Mouse (Mus musculus) skeletal muscle tissue, adult 2 months (tissue): ENCODE results near the gene Cntf.
"Not testable (repeated sequence)": the region's sequence is repeated elsewhere in the genome, so short reads cannot be mapped to it uniquely, and the experiment has no call there.

Experiments
- DNase-seq: peaks from one replicate; pipeline ENCODE4 v3.0.0-alpha.2; 2012; ENCODE audit warnings: low read depth, low spot score

The Cntf gene

DNA sequence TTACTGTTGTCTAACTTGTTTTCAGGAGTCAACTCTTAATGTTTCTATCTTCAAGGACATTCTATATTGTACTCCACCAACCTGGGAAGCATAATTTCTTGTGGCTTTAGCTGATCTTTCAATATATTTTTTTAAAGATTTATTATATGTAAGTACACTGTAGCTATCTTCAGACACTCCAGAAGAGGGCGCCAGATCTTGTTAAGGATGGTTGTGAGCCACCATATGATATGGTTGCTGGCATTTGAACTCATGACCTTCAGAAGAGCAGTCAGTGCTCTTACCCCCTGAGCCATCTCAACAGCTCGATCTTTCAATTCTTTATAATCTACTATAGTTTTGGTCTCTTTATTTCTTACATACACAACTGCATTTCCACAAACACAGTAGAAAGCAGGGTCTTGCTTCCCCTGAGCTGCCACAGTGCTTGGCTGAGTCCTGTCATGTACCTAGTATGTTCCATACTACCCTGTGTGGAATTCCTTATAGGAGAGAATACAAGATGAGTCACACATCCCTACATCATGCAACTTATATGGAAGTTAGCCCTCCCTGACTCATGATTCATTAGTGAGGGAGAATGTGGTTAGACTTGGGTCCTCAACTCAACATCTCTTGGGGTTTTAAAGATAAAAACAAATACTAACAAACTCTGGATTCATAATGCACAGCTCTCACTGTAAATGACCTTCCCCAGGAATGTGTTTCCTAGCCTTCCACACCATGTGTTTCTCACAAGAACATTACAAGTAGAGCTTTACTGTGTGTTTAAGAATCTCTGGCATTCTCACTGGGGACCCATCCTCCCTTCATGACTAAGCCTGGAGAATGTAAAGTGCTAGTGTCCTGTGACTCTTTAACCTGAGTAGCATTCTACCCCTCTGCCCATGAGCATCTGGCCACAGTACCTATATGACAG is 3.0 kb downstream of the Cntf start:
- no peak for DNase-seq

DNA sequence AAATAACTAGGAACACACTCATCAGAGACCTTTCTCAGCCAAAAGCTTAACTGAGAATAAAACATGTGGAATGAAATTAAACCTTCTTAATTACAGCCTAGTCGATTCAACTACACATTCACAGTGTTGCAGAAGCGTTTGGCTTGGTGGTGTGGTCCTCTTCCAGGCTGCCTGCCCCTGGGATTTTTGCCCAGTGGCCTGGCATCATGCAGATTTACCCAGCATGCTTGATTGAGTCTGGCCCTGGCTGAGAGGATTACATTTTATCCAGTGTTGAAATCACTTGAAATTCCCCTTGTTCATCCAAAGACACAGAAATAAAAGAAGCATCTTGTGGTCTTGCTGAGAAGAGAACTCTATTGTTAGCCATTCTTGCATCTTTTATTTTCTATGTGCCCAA is 5.8 kb downstream of the Cntf start:
- peak; percentile 13 for DNase-seq

DNA sequence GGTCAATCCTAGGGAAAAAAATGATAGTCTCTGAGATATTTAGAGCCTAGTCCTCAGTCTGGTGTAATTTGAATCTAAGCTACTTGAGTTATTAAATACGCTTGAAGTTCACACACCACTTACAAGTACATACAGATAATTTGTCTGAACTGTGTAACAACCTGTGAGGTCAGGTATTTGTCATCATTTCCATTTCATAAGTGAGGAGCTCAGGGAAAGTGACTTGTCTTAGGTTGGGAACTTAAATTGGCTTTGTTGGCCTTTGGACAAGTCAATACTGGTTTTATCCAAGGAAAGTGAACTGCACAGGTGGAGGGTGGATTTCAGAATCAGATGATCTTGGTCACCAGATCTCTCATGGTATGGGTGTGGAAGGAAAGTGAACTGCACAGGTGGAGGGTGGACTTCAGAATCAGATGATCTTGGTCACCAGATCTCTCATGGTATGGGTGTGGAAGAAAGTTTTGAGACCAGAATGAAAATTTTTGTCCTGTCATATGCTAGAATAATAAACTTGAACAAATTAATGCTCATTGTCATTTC is 6.4 kb downstream of the Cntf start:
- no peak for DNase-seq

DNA sequence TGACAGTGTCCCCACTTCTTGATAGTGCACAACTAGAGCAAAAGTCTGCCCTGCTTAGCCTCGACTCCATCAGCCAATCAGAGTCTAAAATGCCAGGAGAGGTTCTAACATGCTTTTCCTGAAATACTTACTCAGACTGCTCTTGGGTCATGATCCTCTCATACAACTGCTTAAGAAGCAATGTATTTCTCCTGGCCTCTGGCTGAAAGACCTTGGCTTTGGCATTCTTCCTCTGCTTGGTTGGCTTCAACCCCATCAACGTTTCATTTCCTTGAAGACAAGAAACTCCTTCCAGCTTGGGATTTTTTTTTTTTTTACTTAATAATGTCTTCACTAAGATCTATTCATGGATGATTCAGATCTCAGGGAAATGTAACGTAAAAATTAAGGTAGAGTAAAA is 9.1 kb downstream of the Cntf start:
- no peak for DNase-seq

DNA sequence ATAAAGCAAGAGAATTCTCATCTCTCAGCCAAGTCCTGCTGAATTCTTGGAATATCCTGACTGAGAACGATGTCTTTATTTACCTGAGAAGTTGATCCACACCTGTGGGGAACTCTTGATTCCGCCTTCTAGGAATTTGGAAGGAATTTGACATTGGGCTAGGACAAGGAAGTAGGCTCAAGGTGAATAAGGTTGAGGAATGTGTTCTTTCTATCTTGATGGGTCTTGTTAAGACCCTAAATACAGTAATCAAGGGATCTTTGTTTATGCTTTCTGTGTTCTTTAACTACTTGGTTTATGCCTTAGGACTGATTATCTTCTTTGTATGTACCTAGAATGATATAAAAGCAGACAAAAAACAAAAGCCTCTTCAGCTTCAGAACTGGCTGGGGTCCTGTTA is 33.5 kb downstream of the Cntf start:
- no peak for DNase-seq

DNA sequence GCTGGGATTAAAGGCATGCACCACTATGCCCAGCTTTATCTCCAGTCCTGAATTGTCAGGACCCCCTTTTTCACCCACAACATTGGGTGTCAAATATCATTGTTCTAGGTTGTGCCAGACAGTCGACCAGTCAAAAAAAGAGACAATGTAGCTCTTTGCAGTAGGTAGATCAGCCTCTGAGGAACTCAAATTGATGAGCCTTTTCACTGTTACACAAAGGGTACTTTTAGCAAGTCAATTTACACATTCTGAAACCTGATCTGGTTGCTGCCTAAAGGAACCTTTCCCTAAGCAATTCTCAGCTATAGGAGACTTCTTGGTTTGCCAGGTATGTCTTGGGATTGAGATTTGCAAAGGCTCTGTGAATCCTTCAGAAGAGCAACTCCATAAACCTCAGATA is 34.4 kb downstream of the Cntf start:
- no peak for DNase-seq

DNA sequence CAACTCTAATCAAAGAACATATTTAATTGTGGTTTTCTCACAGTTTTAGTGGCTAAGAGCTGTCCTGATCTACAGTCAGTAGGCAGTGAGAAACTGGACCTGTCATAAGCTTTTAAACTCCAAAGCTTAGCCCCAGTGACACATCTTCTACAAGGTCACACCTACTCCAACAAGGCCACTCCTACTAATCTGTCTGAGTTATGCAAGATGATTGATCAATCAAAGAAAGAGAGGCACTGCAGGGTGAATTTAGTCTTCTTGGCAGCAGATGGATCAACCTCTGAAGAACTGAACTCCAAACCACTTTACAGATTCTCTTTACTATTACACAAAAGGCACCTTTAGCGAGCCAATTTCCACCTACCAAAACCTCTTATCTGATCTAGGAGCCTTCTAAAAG is 39.6 kb downstream of the Cntf start:
- DNase-seq: no peak

DNA sequence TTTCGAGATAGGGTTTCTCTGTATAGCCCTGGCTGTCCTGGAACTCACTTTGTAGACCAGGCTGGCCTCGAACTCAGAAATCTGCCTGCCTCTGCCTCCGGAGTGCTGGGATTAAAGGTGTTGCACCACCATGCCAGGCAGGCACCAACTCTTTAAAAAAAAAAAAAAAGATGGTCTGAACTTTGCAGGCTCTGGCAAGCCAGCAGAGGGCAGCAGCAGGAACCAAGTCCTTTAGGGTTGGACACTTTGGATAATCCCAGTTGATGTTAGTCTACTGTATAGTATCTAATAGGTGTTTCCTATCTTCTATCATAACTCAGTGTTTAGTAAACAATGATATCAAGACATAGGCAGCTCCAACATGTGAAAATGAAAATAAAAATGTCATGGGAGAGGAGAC is 43.1 kb downstream of the Cntf start:
- DNase-seq: peak; percentile 11

DNA sequence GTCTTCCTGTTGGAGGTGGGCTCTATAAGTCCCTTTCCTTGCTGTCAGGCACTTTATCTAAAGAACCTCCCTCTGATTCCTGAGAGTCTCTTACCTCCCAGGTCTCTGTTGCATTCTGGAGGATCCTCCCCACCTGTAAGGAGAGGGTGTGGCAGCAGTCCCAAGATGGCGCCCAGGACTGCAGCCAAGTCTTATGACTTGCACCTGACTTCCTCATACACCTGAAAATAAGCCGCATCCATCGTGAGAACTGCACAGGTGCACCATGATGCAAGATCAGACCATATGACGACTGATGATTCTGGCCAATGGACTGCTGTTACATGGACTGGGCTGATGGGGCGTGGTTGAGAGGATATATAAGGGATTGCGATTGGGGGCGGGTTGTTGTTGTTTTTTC is 43.8 kb downstream of the Cntf start:
- not testable (repeated sequence) for DNase-seq

DNA sequence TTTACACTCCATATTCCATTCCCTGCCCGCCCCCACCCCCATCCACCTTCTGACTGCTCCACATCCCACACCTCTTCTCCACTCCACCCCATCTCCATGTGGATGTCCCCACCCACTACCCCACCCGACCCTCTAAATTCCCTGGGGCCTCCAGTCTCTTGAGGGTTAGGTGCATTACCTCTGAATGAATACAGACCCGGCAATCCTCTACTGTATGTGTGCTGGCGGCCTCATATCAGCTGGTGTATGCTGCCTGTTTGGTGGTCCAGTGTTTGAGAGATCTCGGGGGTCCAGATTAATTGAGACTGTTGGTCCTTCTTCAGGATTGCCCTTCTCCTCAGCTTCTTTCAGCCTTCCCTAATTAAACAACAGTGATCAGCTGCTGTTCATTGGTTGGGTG is 44.5 kb downstream of the Cntf start:
- DNase-seq: not testable (repeated sequence)

DNA sequence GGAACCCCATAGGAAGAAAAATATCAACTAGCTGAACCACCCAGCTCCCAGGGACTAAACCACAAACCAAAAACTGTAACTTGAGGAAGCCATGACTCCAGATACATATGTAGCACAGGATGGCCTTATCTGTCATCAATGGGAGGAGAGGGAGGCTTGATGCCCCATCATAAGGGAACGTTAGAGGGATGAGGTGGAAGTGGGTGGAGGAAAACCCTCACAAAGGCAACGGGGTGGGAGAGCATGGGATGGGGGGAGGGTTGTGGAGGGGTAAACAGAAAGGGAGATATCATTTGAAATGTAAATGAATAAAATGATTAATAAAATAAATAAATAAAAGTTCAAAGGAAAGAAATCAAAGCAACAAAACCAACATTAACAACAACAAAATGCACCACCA is 45.0 kb downstream of the Cntf start:
- no peak for DNase-seq

DNA sequence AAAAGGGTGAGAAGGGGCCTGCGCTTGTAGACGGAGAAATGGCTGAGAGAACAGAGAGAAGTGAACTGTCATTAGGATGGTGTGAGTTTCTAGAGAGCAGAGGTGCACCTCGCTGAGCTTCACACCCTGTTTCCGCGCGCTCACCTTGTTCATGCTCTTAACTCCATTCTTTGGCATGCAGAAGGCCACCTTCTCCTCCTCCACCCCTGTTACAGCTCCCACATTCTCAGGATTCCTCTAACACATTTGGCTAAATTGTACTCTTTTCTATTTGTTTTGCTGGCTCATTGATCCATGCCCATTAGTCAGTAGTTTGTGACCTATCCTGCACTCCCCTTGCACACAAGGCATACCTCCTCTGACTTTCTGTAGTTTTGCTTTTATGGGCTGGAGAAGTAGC is 46.2 kb downstream of the Cntf start:
- DNase-seq: no peak
